Mouse (Mus musculus) C3H10T1/2 (cell line): ENCODE measurements around the gene Senp8. TPM values are rescaled to one million over a fixed set of nuclear protein-coding genes. Genes with fewer than 3 reads are reported as not detected.

Source experiments
- polyA plus RNA-seq, 2 experiments: library from polyadenylated mRNA; unstranded; fragments of >200 nt; fragmentation: generic; extraction: Trizol; gene quantifications; one replicate each; pipeline ENCODE4 v1.2.1; 2012; ENCODE audit warnings: missing spikeins in 2 of 2

Gene Senp8
- 1 to 10 TPM in 1 of 2 experiments, under 1 TPM in 1; 0.27 to 2.0 TPM for polyA plus RNA-seq

GRCm38 (mm10) chr9:59750267-59751065 lies at the start of gene Senp8, which contains the start of gene Myo9a:
TSS of gene Senp8 (minus strand) at chr9:59750710.
TSS of gene Myo9a (plus strand) at chr9:59750896.

Other genes starting within 250 kb of the Senp8 start
- 100 to 1,000 TPM in 1 of 2 experiments, 10 to 100 TPM in 1; 66.9 to 161 TPM for gene Hexa, start 211.2 kb downstream of the Senp8 start, polyA plus RNA-seq
- 1 to 10 TPM in 1 of 2 experiments, under 1 TPM in 1; 0.53 to 1.6 TPM for gene Tmem202, start 210.9 kb downstream of the Senp8 start, polyA plus RNA-seq
- gene Celf6, start 172.8 kb downstream of the Senp8 start, polyA plus RNA-seq: under 1 TPM in 1 of 2 experiments, not detected in 1; 0.02 TPM
- 10 to 100 TPM in 1 of 2 experiments, 1 to 10 TPM in 1; 3.0 to 13.3 TPM for gene Parp6, start 133.4 kb downstream of the Senp8 start, polyA plus RNA-seq
- 1,000 to 10,000 TPM; 1,007 to 3,243 TPM for gene Pkm, start 94.3 kb downstream of the Senp8 start, polyA plus RNA-seq
- gene Gramd2, start 70.6 kb downstream of the Senp8 start, polyA plus RNA-seq: 1 to 10 TPM in 1 of 2 experiments, under 1 TPM in 1; 0.61 to 1.6 TPM
- 1 to 10 TPM in 1 of 2 experiments, under 1 TPM in 1; 0.07 to 1.1 TPM for gene Myo9a, start 186 bp upstream of the Senp8 start, polyA plus RNA-seq
- not detected for gene Nr2e3, start 209.9 kb upstream of the Senp8 start, polyA plus RNA-seq